Mouse (Mus musculus) liver, adult 2 months (tissue): ENCODE measurements around the gene Med8.

Experiments
- CTCF ChIP-seq: fragments of 200-500 bp; IDR thresholded peaks from 2 replicates; pipeline ENCODE4 v1.5.1; 2011; ENCODE audit warnings: low read depth, low read length, control low read depth
- POLR2A ChIP-seq: fragments of 200-500 bp; IDR thresholded peaks from 2 replicates; pipeline ENCODE4 v1.6.1; 2011; ENCODE audit warnings: low read length, control low read depth; ENCODE audit not compliant: insufficient read depth; ENCODE audit errors: extremely low read depth

GRCm38 (mm10) chr4:118446415-118447153 is 37.4 kb downstream of the Med8 start:
- no peak for TF ChIP-seq CTCF
- TF ChIP-seq POLR2A: no peak
